Mouse (Mus musculus): Measurements from ENCODE around the gene Grtp1. TPM values are rescaled to one million over a fixed set of nuclear protein-coding genes. Genes with fewer than 3 reads are reported as not detected.

Grtp1 gene
- polyA plus RNA-seq, 1 experiment from 2014 or later = 23.6 TPM

GRCm38 (mm10) chr8:13227184-13227583, 26.8 kb upstream of the Grtp1 start:
- H3K4me1 ChIP-seq (ENCODE audit: insufficient read depth, low read length) = no peaks in the 10 kb centered on the region
- H3K27me3 ChIP-seq (ENCODE audit: insufficient read depth, low read length) = no peaks in the 10 kb centered on the region
- H3K36me3 ChIP-seq (ENCODE audit: insufficient read depth, low read length) = no peaks in the 10 kb centered on the region
- no peak for ATAC-seq (ENCODE audit: low FRiP score, low TSS enrichment)
- H3K9ac ChIP-seq (replicated peaks; ENCODE audit: low read length) = no peak overlapping the region
- no peak overlapping the region for H3K4me2 ChIP-seq (replicated peaks; ENCODE audit: low read depth, low read length)
- no peak overlapping the region for H3K27ac ChIP-seq (ENCODE audit: low read length)
- H3K4me3 ChIP-seq (ENCODE audit: low read length) = no peak overlapping the region
- H3K9me3 ChIP-seq (ENCODE audit: low read length) = no peaks in the 10 kb centered on the region
- WGBS = 66% methylated on average over 3 of the region's 3 CpGs

- Histone ChIP-seq H3K4me2 (replicated peaks; ENCODE audit: low read depth, low read length) (no peak overlapping the region), H3K4me3 (ENCODE audit: low read length) (no peak overlapping the region), H3K4me1 (ENCODE audit: insufficient read depth, low read length) (no peaks in the 10 kb centered on the region), H3K27ac (ENCODE audit: low read length) (no peak overlapping the region), H3K9me3 (ENCODE audit: low read length) (no peaks in the 10 kb centered on the region), H3K27me3 (ENCODE audit: insufficient read depth, low read length) (no peaks in the 10 kb centered on the region), H3K36me3 (ENCODE audit: insufficient read depth, low read length) (no peaks in the 10 kb centered on the region), H3K9ac (replicated peaks; ENCODE audit: low read length) (no peak overlapping the region)
- ATAC-seq (ENCODE audit: low FRiP score, low TSS enrichment) = no peak
- 71% methylated on average over 6 of the region's 6 CpGs for WGBS
These were observed 25.9 kb upstream of the Grtp1 start for GRCm38 (mm10) chr8:13226288-13226687.

- 82% methylated on average over 9 of the region's 9 CpGs for whole genome bisulfite sequencing
- no peaks in the 10 kb centered on the region for H3K9me3 ChIP-seq (ENCODE audit: low read length)
- no peaks in the 10 kb centered on the region for H3K27me3 ChIP-seq (ENCODE audit: insufficient read depth, low read length)
- no peaks in the 10 kb centered on the region for H3K4me1 ChIP-seq (ENCODE audit: insufficient read depth, low read length)
- ATAC-seq (ENCODE audit: low FRiP score, low TSS enrichment) = no peak
- H3K27ac ChIP-seq (ENCODE audit: low read length) = no peak overlapping the region
- no peaks in the 10 kb centered on the region for H3K36me3 ChIP-seq (ENCODE audit: insufficient read depth, low read length)
- H3K4me3 ChIP-seq (ENCODE audit: low read length) = no peak overlapping the region
- no peak overlapping the region for H3K9ac ChIP-seq (replicated peaks; ENCODE audit: low read length)
- no peak overlapping the region for H3K4me2 ChIP-seq (replicated peaks; ENCODE audit: low read depth, low read length)
These were observed 24.0 kb upstream of the Grtp1 start for GRCm38 (mm10) chr8:13224426-13224825.

- Histone ChIP-seq H3K36me3 (ENCODE audit: insufficient read depth, low read length) (no peaks in the 10 kb centered on the region), H3K27me3 (ENCODE audit: insufficient read depth, low read length) (no peaks in the 10 kb centered on the region), H3K9ac (replicated peaks; ENCODE audit: low read length) (no peak overlapping the region), H3K4me3 (ENCODE audit: low read length) (no peak overlapping the region), H3K9me3 (ENCODE audit: low read length) (no peaks in the 10 kb centered on the region), H3K4me1 (ENCODE audit: insufficient read depth, low read length) (peaks cover 3% of the 10 kb centered on the region), H3K4me2 (replicated peaks; ENCODE audit: low read depth, low read length) (no peak overlapping the region), H3K27ac (ENCODE audit: low read length) (no peak overlapping the region)
- 77% methylated on average over 4 of the region's 4 CpGs for WGBS
- no peak for ATAC-seq (ENCODE audit: low FRiP score, low TSS enrichment)
These were observed 18.0 kb upstream of the Grtp1 start for GRCm38 (mm10) chr8:13218441-13218840.

- Histone ChIP-seq H3K9ac (replicated peaks; ENCODE audit: low read length) (no peak overlapping the region), H3K4me3 (ENCODE audit: low read length) (no peak overlapping the region)
- ATAC-seq (ENCODE audit: low FRiP score, low TSS enrichment) = no peak
These were observed 17.6 kb upstream of the Grtp1 start for GRCm38 (mm10) chr8:13217986-13218385.

GRCm38 (mm10) chr8:13217093-13217492, 16.7 kb upstream of the Grtp1 start:
- Histone ChIP-seq H3K4me1 (ENCODE audit: insufficient read depth, low read length) (peaks cover 8% of the 10 kb centered on the region), H3K4me2 (replicated peaks; ENCODE audit: low read depth, low read length) (no peak overlapping the region), H3K9ac (replicated peaks; ENCODE audit: low read length) (no peak overlapping the region), H3K27ac (ENCODE audit: low read length) (no peak overlapping the region), H3K36me3 (ENCODE audit: insufficient read depth, low read length) (no peaks in the 10 kb centered on the region), H3K9me3 (ENCODE audit: low read length) (no peaks in the 10 kb centered on the region), H3K27me3 (ENCODE audit: insufficient read depth, low read length) (no peaks in the 10 kb centered on the region), H3K4me3 (ENCODE audit: low read length) (no peak overlapping the region)
- ATAC-seq (ENCODE audit: low FRiP score, low TSS enrichment) = no peak
- 22% methylated on average over 5 of the region's 5 CpGs for WGBS

More at GRCm38 (mm10) chr8:13217986-13218385, 17.6 kb upstream of the Grtp1 start:
- Histone ChIP-seq H3K4me1 (ENCODE audit: insufficient read depth, low read length) (peaks cover 8% of the 10 kb centered on the region), H3K36me3 (ENCODE audit: insufficient read depth, low read length) (no peaks in the 10 kb centered on the region), H3K4me2 (replicated peaks; ENCODE audit: low read depth, low read length) (no peak overlapping the region), H3K27me3 (ENCODE audit: insufficient read depth, low read length) (no peaks in the 10 kb centered on the region), H3K9me3 (ENCODE audit: low read length) (no peaks in the 10 kb centered on the region), H3K27ac (ENCODE audit: low read length) (no peak overlapping the region)

GRCm38 (mm10) chr8:13216386-13216785, 16.0 kb upstream of the Grtp1 start:
- Histone ChIP-seq H3K4me1 (ENCODE audit: insufficient read depth, low read length) (peaks cover 8% of the 10 kb centered on the region), H3K4me2 (replicated peaks; ENCODE audit: low read depth, low read length) (no peak overlapping the region), H3K27ac (ENCODE audit: low read length) (no peak overlapping the region), H3K9ac (replicated peaks; ENCODE audit: low read length) (no peak overlapping the region), H3K27me3 (ENCODE audit: insufficient read depth, low read length) (no peaks in the 10 kb centered on the region), H3K36me3 (ENCODE audit: insufficient read depth, low read length) (no peaks in the 10 kb centered on the region), H3K4me3 (ENCODE audit: low read length) (no peak overlapping the region), H3K9me3 (ENCODE audit: low read length) (no peaks in the 10 kb centered on the region)
- WGBS = 59% methylated on average over 8 of the region's 8 CpGs
- ATAC-seq (ENCODE audit: low FRiP score, low TSS enrichment) = no peak

- ATAC-seq (ENCODE audit: low FRiP score, low TSS enrichment) = peak; percentile 80
- H3K9ac ChIP-seq (replicated peaks; ENCODE audit: low read length) = peak overlapping the region; percentile 26; the same call in 1 of the 2 replicates
- H3K4me3 ChIP-seq (ENCODE audit: low read length) = no peak overlapping the region
- no peaks in the 10 kb centered on the region for H3K9me3 ChIP-seq (ENCODE audit: low read length)
- H3K4me2 ChIP-seq (replicated peaks; ENCODE audit: low read depth, low read length) = peak overlapping the region; percentile 40
- H3K36me3 ChIP-seq (ENCODE audit: insufficient read depth, low read length) = no peaks in the 10 kb centered on the region
- WGBS = 21% methylated on average over 10 of the region's 10 CpGs
- no peaks in the 10 kb centered on the region for H3K27me3 ChIP-seq (ENCODE audit: insufficient read depth, low read length)
- no peak overlapping the region for H3K27ac ChIP-seq (ENCODE audit: low read length)
- peaks cover 8% of the 10 kb centered on the region for H3K4me1 ChIP-seq (ENCODE audit: insufficient read depth, low read length)
These were observed 13.3 kb upstream of the Grtp1 start for GRCm38 (mm10) chr8:13213479-13214268.

- Histone ChIP-seq H3K9ac (replicated peaks; ENCODE audit: low read length) (no peak overlapping the region), H3K4me1 (ENCODE audit: insufficient read depth, low read length) (peaks cover 8% of the 10 kb centered on the region), H3K27me3 (ENCODE audit: insufficient read depth, low read length) (no peaks in the 10 kb centered on the region), H3K36me3 (ENCODE audit: insufficient read depth, low read length) (no peaks in the 10 kb centered on the region), H3K9me3 (ENCODE audit: low read length) (no peaks in the 10 kb centered on the region), H3K4me3 (ENCODE audit: low read length) (no peak overlapping the region), H3K4me2 (replicated peaks; ENCODE audit: low read depth, low read length) (no peak overlapping the region), H3K27ac (ENCODE audit: low read length) (no peak overlapping the region)
- 70% methylated on average over 1 of the region's 1 CpGs for WGBS
- no peak for ATAC-seq (ENCODE audit: low FRiP score, low TSS enrichment)
These were observed 9.3 kb upstream of the Grtp1 start for GRCm38 (mm10) chr8:13209770-13210169.

GRCm38 (mm10) chr8:13208627-13209355, 8.4 kb upstream of the Grtp1 start:
- Histone ChIP-seq H3K4me3 (ENCODE audit: low read length) (no peak overlapping the region), H3K9me3 (ENCODE audit: low read length) (no peaks in the 10 kb centered on the region), H3K36me3 (ENCODE audit: insufficient read depth, low read length) (no peaks in the 10 kb centered on the region), H3K4me2 (replicated peaks; ENCODE audit: low read depth, low read length) (no peak overlapping the region), H3K27me3 (ENCODE audit: insufficient read depth, low read length) (no peaks in the 10 kb centered on the region), H3K27ac (ENCODE audit: low read length) (no peak overlapping the region), H3K9ac (replicated peaks; ENCODE audit: low read length) (no peak overlapping the region), H3K4me1 (ENCODE audit: insufficient read depth, low read length) (peaks cover 8% of the 10 kb centered on the region)
- 41% methylated on average over 6 of the region's 6 CpGs for WGBS
- no peak for ATAC-seq (ENCODE audit: low FRiP score, low TSS enrichment)
